Mouse (Mus musculus) large intestine, adult 2 months (tissue): Measurements from ENCODE around the gene Slc22a2. TPM values are rescaled to one million over a fixed set of nuclear protein-coding genes. Genes with fewer than 3 reads are reported as not detected.

Source experiments
- DNase-seq: peaks from one replicate; pipeline ENCODE4 v3.0.0-alpha.2; 2012; ENCODE audit warnings: low read depth, low spot score
- WGBS: fragments of 180-500 bp; shearing (Covaris S2); methylation state at CpG from one replicate; pipeline ENCODE4 v1.1.7; 2018; 5-methylcytosine and 5-hydroxymethylcytosine counted together
- polyA plus RNA-seq: library from polyadenylated mRNA; depleted of rRNA; stranded (reverse); fragments of >200 nt; gene quantifications from 2 replicates; pipeline ENCODE4 v1.2.3, GENCODE M21; 2012

The Slc22a2 gene
- polyA plus RNA-seq, 1 experiment = not detected

DNA sequence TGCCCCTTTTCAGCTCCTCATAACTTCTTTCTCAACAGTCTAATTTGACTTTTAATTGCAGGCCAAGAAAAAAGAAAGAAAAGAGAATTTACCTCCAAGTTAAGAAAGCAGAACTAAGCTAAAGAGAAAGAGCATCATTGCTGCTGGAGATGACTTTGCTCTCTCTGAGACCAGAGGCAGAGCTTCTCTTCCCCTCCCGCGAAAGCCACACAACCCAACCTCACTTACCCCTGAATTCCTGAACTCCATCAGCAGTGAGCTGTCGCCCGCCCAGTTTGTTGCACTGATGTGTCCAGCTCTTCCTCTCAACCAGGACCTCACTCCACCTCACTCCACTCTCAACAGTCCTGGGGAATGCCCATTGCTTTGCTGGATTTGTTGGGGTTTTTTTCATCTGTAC, 44.1 kb downstream of the Slc22a2 start:
- WGBS = 79% methylated on average over 4 of the region's 4 CpGs
- DNase-seq = no peak

DNA sequence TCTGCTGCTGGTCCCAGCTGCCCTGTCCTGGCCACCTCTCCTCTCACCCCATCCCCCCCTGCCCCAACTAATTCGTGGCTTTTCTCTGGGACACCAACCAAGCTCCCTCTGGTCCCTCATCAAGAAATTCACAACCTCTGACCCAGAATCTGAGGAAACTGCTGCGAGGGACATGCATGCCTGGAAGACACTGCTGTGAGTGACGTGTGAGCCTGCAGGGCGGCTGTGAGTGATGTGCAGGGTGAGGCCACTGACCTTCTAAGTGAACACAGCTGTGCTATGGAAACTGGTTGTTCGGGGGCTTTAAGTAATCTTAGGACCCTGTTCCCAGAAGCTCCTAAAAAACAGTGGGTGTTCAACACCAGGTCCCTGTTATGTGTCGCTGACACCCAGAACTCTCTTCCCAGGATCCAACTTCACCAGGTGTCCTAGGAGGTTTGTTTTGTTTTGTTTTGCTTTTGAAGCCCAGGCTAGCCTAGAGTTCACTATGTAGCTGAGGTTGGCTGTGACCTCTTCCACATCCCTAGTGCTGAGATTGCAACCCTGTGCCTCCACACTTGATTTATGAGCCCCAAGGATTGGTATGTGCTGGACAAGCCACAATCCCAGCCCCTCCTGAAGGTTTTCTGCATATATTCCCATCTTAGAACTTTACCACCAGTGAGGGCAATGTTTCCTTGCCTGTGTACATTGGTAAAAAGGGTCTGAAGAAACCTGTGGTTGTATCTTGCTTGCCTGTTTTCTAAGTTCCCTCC, 47.2 kb downstream of the Slc22a2 start:
- 66% methylated on average over 6 of the region's 6 CpGs for WGBS
- no peak for DNase-seq

GRCm38 (mm10) chr17:12631771-12632600, 48.1 kb downstream of the Slc22a2 start:
- no peak for DNase-seq
- WGBS = 65% methylated on average over 7 of the region's 7 CpGs

DNA sequence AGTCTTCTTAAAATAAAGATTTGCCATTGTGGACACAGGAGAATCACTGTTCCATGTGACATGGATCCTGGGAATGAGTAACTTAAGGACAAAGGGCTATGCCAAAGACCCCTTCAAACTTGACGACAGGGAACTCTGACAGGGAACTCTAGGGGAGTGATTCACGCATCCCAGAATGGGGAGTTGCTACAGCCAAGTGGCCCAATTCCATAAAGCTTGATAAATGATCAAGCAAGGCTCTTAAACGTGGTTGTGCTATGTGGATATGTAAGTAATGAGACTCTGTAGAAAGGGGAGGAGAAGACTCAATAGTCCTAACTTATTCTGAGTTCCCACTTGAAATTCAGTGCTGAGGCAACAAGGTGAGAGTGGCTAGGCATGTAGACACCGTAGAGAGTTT, 50.9 kb downstream of the Slc22a2 start:
- 40% methylated on average over 4 of the region's 4 CpGs for WGBS
- DNase-seq = no peak

- DNase-seq = no peak
- 90% methylated on average over 3 of the region's 3 CpGs for WGBS
These were observed 55.7 kb downstream of the Slc22a2 start for GRCm38 (mm10) chr17:12639585-12639984.

DNA sequence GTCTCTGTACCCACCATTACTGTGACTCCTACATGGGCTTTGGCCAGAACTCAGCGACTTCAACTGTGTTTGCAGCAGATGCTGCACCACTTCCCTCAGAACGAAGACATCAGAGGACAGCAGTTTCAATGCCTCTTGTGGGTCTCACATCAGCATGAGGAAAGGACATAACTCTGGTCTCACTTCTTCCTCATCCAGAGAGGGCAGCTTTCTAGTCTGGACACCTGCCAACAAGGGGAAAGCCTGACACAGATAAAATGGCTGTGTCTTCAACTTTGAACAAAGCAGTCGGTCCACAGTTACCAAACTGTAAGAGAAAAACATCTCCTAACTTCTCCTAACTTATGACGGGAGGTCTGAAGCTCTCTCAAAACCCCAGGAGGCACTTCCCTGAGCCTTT, 57.2 kb downstream of the Slc22a2 start:
- 76% methylated on average over 4 of the region's 4 CpGs for WGBS

GRCm38 (mm10) chr17:12645461-12645860, 61.5 kb downstream of the Slc22a2 start:
- WGBS = 60% methylated on average over 5 of the region's 5 CpGs
- DNase-seq = no peak

More for the DNA sequence above, 57.2 kb downstream of the Slc22a2 start:
- no peak for DNase-seq

DNA sequence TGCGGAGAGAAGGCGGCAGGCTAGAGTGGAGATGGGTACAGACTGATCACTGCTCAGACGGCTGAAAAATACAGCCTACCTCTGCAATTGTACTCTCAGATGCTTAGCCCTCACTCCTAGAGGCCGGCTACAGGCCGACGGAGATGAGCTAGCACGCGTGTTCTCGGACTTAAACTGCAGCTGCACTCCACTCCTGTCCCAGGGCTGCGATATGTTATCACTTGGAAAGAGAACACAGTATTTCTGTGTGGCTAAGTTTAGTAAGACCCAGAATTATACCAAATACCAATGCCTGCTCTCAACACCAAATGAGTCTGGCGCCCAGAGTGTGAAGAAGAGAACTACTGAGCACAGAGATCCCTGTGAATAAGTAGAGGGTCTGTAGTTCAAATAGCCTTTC, 68.7 kb downstream of the Slc22a2 start:
- WGBS = 96% methylated on average over 11 of the region's 11 CpGs
- DNase-seq = no peak

- DNase-seq = no peak
- WGBS = 92% methylated on average over 3 of the region's 3 CpGs
These were observed 70.1 kb downstream of the Slc22a2 start for GRCm38 (mm10) chr17:12654061-12654460.

DNA sequence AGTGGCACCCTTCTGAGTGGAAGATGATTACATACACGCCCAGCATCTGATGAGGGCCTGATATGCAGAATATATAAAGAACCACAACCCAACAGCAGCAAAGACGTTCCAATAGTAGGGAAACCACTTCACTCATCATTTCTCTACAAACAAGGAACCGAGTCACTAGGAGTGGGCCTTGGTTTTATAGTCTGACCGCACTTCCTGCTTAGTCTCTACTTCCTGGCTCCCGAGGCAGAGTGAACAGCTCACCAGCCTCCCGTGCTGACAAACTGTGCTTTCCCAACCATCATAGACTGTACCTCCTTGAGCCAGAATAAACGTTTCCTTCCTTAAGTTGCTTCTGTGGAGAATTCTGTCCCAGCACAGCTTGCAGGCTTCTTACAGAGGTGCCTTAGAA, 71.9 kb downstream of the Slc22a2 start:
- DNase-seq = no peak
- WGBS = 19% methylated on average over 7 of the region's 7 CpGs

DNA sequence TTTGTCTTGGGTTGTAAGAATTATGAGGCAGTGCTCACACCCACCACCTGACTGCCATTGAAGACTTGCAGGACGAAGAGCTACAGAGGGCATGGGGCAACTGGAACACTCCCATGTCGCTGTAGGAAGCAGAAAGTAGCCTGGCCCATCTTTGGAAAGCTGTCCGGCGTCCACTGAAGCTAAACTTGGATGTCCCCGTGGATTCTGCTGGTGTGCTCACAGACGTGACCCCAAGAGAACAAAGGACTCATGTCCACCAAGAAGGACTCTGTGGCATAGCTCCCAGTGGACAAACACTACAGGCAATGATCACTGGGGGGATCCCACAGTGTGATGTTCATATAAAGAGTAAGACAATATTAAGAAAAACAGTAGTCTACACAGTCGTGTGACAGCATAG, 74.9 kb downstream of the Slc22a2 start:
- no peak for DNase-seq
- 32% methylated on average over 7 of the region's 7 CpGs for WGBS

DNA sequence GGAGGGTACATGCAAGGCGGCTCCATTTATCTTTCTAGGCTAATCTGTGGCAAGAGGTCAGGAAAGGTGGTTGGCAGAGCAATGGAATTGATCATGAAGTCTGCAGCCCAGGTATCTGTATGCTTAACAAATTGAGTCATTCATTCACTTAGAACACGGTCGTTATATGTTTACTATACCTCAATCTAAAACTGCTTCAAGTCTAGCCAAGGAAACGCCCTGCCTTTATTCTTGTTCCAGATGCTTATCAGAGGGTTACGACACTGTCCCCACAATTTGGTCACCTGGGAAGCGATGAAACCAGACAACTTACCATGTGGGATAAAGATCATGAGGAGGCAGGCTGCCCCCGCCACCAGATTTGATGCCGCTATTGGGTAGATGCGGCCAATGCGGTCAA, 75.3 kb downstream of the Slc22a2 start:
- 34% methylated on average over 10 of the region's 10 CpGs for WGBS
- DNase-seq = peak; percentile 68

DNA sequence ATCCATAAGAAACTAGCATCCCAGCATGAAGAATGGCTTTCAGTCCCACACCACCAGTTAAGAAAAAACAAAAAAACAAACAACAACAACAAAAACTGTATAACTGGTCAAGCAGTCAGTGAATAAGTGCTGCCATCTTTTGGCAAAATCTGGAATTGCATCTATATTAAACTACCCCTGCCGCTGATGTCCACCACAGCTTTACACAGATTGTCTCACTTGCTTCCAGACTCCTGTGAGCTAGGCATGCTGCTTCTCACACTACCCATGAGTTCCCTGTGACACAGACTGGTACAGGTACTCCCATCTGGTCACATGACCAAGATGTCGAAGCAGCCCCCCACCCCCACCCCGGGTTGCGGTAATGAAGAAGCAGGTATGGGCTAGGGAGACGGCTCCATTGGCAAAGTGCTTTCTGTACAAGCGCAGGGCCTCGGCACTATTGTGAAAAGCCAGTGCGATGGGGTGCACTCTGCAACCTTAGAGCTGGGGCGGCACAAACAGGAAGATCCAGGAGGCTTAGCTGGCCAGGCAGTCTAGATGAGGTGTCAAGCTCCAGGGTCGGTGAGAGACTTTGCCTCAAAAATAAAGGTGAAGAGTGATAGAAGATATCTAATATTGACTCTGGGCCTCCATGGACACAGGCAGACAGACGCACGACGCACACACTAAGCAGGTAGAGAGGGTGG, 76.8 kb downstream of the Slc22a2 start:
- WGBS = 77% methylated on average over 13 of the region's 13 CpGs
- DNase-seq = no peak

DNA sequence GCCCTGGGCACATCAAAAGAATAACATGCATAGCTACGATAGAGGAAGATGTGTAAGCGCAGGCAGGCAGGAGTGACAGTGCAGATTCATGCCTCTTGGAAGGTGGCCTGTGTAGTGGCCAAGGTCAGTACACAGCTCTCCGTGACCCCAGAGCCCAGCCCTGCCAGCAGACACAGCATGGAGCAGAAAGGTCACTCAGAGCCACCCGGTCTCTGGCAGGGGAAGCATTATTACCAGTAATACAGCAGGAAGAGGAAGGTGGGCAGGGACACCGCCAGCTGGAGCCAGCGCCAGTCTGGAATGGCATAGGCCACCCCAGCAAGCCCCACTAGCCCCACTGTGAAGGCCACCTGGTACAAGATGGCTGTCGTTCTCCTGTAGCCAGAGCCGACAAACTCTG, 80.2 kb downstream of the Slc22a2 start:
- 86% methylated on average over 8 of the region's 8 CpGs for WGBS

GRCm38 (mm10) chr17:12668478-12669362, 84.8 kb downstream of the Slc22a2 start:
- WGBS = 38% methylated on average over 7 of the region's 7 CpGs
- DNase-seq = no peak

More for the DNA sequence above, 80.2 kb downstream of the Slc22a2 start:
- no peak for DNase-seq

- no peak for DNase-seq
These were observed 85.4 kb downstream of the Slc22a2 start for GRCm38 (mm10) chr17:12669363-12669679.

- no peak for DNase-seq
These were observed 87.2 kb downstream of the Slc22a2 start for GRCm38 (mm10) chr17:12671029-12671605.

DNA sequence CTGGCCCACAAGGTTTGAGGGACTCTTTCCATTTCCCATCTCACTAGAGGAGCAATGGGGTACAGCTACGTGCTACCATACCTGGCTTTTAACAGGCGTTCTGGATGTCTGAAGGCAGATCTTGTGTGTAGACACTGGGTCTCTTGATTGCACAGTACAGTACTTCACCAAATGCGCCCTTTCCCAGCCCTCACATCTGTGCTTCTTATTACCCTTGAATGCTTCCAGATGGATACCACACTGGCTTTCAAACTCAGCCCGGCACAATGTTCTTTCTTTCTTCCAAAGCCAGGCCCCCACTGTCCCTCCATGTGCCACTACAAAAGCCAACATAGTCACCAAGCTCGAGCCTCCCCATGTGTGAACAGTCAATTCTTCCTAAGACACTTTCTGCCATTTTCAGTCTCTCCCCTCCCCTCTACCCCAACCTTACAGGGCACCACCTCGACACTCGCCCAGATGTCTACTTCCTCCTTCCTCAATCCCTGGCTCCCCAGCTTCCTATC, 88.4 kb downstream of the Slc22a2 start:
- 54% methylated on average over 7 of the region's 7 CpGs for WGBS
- DNase-seq = no peak

More at GRCm38 (mm10) chr17:12671029-12671605, 87.2 kb downstream of the Slc22a2 start:
- WGBS = 36% methylated on average over 5 of the region's 5 CpGs

DNA sequence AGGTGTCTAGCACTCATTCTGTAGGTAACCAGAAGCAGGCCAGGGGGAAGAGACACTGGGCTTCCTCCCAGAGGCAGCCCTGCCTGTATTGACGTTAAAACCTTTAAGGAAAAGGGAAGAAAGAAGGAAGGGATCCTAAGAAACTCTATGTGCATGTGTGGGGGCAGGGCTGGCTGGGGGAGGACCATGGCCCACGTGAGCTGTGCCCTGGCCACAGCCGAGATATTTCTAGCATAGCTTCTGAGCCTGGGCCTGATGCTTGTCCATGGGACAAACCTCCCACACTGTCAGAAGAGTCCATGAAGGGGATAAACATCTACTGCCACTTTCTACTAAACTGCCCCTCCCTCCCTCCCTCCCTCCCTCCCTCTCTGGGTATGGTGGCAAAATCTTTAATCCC, 89.9 kb downstream of the Slc22a2 start:
- DNase-seq = no peak
- 28% methylated on average over 3 of the region's 3 CpGs for WGBS
